Mouse (Mus musculus) right cerebral cortex, adult 2 months (tissue): ENCODE data around the gene D330020A13Rik.
"Not testable (repeated sequence)": the region's sequence is repeated elsewhere in the genome, so short reads cannot be mapped to it uniquely, and the experiment has no call there.

ENCODE experiments used
- DNase-seq, 2 experiments: peaks; one replicate each; pipeline ENCODE4 v3.0.0; 2021 to 2022; ENCODE audit warnings: low spot score in 2 of 2

The D330020A13Rik gene

GRCm38 (mm10) chr6:120296589-120296988 lies 2.4 kb downstream of the D330020A13Rik start:
- DNase-seq, result not testable (repeated sequence)

GRCm38 (mm10) chr6:120301137-120301536 lies 7.0 kb downstream of the D330020A13Rik start:
- peak; percentile 66 to 68 for DNase-seq

GRCm38 (mm10) chr6:120302755-120303316 lies 8.7 kb downstream of the D330020A13Rik start:
- DNase-seq, result no peak

- no peak for DNase-seq
These were observed 12.9 kb downstream of the D330020A13Rik start for GRCm38 (mm10) chr6:120306859-120307594.

GRCm38 (mm10) chr6:120309338-120309737 lies 15.2 kb downstream of the D330020A13Rik start:
- no peak for DNase-seq

- DNase-seq, result no peak
These were observed 15.6 kb downstream of the D330020A13Rik start for GRCm38 (mm10) chr6:120309787-120310186.

- DNase-seq, result no peak
These were observed 18.3 kb downstream of the D330020A13Rik start for GRCm38 (mm10) chr6:120312443-120312842.

- DNase-seq, result no peak
These were observed 24.3 kb downstream of the D330020A13Rik start for GRCm38 (mm10) chr6:120318303-120318940.

GRCm38 (mm10) chr6:120319129-120319528 lies 25.0 kb downstream of the D330020A13Rik start:
- no peak for DNase-seq

GRCm38 (mm10) chr6:120320369-120320768 lies 26.2 kb downstream of the D330020A13Rik start:
- no peak for DNase-seq

- peak; percentile 67 to 70 for DNase-seq
These were observed 30.2 kb downstream of the D330020A13Rik start for GRCm38 (mm10) chr6:120324295-120324927.

GRCm38 (mm10) chr6:120332351-120332750 lies 38.2 kb downstream of the D330020A13Rik start:
- DNase-seq, result no peak

GRCm38 (mm10) chr6:120343992-120344391 lies 49.8 kb downstream of the D330020A13Rik start:
- DNase-seq, result no peak
